Mouse (Mus musculus): ENCODE measurements at regions not wholly inside any gene's neighbourhood (a gene's known extent, or its start where the extent isn't known, plus 50 kb on each side); places are given as distances from the start of the nearest gene placed in this dataset.
A peak's percentile ranks its signal among the peaks of the same experiment; 100 is the strongest.
"Not testable (repeated sequence)": the region's sequence is repeated elsewhere in the genome, so short reads cannot be mapped to it uniquely, and the experiment has no call there.

DNA sequence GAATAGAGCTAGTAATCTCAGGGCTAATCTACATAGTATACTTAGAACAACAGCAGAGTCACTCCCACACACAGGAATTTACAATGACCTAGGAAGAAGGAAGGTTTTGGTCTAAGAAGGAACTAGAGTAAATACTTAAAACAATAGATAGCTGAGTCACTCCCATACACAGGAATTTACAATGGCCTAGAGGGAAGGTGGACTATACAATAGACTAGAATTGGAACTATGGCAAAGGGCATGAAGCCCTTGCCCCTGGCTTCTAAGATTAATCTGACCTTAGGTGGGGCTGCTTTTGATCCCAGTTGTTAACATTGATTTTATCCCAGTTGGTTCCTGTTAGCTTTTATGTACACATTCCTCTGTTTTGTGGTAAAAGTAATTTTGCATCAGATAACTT is 427.8 kb upstream of the Clint1 start:
- not testable (repeated sequence) for DNase-seq (ENCODE audit: low spot score in 2 of 2)

DNA sequence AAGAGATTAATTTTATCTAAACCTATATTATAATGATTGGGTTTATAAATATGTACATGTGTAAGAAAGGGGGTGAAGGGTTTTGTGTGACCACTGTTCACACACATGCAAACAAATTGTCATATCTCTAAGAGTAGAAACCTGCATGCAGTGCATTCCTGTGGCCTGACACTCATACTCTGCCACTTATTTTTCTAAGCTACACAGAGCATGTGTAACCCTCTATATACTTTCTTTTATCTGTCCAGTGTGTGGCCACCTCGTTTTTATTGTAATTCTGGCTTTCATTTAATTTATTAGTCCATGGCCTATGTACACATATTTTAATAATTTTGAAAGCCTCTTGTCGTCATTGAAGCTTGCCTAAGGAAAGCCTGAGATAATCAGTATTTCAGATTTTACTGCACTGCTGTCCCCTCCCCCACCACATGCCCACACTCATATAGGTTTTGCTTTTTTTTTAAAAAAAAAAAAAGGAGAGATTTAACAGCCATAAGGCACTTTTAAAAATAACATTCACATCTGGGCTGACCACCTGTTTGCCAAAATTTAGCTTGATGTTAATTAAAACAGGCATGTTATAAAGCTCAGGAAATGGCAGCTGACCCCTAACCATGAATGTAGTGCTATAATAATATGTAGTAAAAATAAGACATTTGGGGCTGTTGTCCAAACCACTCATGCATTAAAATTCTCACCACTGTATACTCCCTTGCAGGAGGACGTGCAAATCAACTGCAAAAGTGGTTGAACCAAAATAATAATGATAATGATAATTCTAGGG is 410.7 kb upstream of the Clint1 start:
- no peak for DNase-seq (ENCODE audit: low spot score in 2 of 2)

DNA sequence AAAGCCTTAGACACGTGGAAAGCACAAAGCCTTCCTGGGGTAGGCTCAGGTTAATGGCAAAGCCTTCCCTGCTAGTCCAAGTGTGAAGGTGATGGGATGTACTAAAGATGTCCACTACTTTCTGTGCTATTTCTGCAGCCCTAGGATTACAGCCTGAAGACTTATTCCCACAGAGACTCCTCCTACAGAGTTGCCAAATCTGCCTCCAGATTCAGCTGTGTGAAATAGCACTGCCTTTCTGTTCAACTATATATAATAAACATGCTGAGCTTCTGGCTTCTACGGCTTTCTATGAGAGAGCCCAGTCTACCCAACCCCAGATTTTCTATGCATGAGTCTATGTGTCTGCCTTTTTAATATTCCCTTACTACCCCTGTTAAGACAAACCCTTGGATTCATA is 405.3 kb upstream of the Clint1 start:
- DNase-seq (ENCODE audit: low spot score in 2 of 2), result no peak

DNA sequence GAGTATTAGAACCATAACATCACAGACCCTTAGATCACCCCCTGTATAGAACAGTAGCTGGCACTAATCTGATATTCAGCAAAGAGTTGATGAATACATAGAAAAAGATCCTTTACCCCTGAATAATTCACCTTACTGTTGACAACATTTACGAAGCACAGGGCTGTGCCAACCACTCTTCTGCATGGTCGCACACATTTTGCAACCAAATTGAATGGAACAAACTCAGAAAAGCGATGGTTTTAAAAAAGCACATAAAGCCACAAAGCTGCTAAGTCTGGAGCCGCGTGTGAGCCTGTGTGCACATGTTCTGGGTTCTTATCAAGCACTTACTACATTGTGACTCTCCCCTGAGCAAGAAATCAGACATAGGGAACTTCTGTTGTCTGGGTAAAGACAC is 397.6 kb upstream of the Clint1 start:
- DNase-seq (ENCODE audit: low spot score in 2 of 2), result peak; percentile 32 to 47

DNA sequence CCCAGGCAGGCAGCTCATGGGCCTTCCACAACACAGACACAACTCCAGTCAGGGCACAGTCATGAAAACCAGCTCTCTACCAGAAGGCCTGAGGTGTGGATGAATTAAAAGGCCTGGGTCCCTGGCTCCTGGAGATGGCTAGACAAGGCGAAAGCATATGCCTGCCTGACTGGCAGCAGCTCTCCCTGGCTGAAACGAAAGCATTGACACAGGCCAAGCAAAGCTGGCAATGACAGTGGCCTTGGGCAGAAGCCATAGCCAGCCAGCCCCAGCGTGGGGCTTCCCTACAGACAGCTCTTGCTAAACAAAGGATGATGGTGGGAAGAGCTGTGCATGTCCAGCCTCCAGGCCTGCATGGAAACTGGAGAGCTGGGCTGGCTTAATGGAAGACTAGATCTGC is 396.9 kb upstream of the Clint1 start:
- DNase-seq (ENCODE audit: low spot score in 2 of 2), result no peak

DNA sequence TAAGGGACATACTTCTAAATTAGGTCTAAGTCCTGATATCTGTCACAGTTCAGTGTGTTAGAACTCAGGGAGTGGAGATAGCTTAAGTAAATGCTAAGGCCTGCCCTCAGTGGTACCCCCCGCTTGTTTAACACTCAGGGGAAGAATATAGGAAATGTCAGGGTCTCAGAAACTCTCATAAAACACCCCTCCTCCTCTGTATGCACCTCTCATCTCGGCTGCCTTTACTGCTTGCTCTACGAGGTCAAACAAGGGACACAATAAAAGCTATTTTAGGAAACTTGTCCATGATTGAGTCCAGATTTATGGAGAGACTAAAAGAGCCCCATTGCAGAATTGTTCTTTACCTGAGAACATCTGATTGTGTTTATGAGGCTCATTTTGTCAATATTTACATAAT is 395.1 kb upstream of the Clint1 start:
- no peak for DNase-seq (ENCODE audit: low spot score in 2 of 2)

DNA sequence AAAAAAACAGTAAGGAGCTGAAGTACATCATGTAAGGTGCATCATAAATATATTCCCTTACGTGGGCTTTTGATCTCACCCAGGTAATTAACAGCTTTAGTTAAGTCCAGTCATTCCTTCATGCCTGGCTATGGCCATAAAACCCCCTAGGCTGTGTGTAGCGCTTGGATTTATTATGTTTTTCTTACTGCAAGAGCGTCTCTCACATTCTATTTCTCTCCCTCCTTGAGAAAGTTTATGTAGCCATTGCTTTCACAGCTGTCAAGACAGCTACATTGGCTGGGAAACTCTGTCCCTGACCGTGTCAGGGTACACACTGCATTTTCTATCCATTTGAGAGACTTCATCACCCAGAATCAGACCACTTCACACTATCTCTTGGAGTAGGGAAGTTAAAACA is 394.3 kb upstream of the Clint1 start:
- DNase-seq (ENCODE audit: low spot score in 2 of 2), result no peak

DNA sequence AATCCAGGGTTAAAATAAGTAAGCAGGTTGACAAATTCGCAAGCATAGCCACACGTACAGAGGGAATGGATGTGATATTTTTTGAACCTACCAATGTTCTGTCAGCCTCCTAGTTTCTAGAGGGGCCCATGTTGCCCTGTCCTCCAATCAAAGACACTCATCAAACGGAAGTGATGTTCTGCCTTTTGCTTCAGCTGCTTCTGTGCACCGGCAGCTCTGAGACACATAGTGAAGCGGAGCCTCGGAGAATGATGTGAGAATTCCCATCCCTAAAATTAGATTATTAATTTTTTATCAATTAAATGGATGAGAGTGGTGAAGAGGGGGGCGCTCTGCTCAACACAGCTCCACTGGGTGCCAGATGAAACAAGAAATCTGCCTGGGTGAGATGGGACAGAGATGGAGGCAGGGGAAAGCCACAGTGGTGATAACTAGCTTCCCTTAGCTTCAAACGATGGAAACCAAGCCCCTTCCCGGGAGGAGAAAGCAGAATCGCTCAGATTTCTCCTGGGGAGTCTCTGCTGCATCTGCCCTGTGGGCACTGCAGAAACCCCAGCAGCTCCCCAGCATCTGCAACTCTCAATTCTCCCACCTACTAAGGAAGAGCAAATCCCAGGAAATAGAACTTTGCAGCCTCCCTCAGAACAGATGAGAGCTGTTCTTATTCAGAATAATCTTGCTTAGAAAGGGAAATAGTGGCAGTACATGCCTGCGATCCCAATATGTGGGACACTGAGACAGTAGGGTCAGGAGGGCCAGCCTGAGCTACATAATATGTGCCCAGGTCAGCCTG is 391.7 kb upstream of the Clint1 start:
- no peak for DNase-seq (ENCODE audit: low spot score in 2 of 2)

DNA sequence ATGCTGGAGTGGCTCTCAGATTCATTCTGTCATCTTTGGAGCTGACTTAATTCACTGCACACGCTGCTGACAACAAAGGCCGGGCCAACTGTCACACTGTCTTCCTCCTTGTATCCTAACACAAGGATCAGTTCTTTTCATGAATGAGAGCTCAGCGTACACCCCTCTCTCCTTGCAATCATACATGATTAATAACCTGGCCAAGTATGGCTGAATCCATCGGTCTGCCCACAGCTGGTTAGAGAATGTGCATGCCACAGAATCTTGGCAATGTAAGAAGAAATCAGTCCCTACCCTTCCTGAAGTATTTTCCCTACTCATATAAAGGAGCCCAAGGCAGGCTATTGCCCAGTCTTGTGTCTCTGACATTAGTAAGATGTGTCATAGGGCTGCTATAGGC is 387.4 kb upstream of the Clint1 start:
- no peak for DNase-seq (ENCODE audit: low spot score in 2 of 2)

DNA sequence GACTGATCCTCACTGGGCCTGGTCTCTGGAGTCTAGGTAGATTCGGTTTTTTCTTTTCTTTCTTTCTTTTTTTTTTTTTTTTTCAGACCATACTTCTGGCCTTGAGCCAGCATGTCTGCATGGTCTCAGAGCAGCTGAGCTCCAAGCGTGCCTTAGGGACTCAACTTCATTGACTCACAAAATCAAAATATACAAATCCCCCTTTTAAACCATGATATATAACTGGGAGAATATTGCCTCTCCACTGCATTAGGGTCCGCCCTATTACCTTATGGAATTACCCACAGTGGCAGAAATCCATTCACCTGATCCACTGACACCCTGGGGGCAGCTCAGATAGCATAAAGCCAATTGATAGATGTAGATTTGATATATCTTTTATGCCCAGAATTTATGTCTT is 385.5 kb upstream of the Clint1 start:
- DNase-seq (ENCODE audit: low spot score in 2 of 2), result no peak

DNA sequence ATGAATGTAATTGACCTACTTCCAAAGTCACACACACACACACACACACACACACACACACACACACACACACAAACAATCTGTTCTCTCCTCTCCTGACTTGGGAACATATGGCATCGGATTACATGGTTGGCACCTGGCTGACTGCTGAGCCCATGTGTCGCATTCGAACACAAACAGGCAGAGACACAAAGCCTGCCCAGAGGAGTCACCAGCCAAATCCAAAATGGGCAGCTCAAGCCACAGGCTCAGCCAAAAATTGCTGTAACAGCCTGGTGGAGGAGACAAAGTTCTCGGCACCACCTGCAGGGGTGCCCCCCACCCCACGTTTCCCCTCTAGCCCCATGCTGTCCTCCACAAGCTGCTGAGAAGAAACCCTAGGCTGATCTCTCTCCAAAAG is 379.7 kb upstream of the Clint1 start:
- no peak for DNase-seq (ENCODE audit: low spot score in 2 of 2)

DNA sequence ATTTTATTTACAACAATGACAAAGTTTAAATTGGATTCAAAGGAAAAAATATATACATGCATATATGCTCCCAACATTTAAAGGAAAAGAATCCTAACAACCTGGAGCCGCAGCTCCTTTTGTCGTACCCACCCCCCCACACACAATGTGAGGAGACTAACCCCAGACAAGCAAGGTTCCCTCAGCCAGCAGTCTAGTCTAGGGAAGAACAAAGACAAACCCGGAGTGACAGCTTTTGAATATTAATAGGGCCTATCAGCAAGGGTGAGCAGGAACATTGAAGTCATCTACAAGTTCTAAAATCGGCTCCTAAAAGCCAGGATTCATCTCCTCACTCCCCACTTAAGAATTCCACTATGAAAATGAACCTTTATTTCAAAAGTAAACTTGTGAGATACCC is 374.9 kb upstream of the Clint1 start:
- no peak for DNase-seq (ENCODE audit: low spot score in 2 of 2)

DNA sequence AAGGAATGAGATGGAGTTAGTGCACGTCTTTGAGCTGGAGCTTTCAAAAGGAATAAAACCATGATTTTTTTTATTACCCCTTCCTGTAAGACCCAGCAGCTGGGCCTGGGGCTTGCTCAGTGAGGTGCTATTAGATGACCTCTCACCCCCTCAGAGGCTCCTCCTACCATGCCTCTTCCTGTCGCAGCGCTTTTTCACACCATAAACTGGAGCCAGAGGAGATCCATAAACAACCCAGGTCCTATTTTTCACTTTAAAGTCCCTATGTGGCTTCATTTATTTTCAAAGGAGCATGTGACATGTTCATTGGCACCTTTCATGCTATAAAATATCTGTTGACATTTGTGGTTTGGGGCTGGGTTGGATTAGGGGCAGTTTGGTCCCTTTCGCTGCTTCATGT is 365.9 kb upstream of the Clint1 start:
- no peak for DNase-seq (ENCODE audit: low spot score in 2 of 2)

DNA sequence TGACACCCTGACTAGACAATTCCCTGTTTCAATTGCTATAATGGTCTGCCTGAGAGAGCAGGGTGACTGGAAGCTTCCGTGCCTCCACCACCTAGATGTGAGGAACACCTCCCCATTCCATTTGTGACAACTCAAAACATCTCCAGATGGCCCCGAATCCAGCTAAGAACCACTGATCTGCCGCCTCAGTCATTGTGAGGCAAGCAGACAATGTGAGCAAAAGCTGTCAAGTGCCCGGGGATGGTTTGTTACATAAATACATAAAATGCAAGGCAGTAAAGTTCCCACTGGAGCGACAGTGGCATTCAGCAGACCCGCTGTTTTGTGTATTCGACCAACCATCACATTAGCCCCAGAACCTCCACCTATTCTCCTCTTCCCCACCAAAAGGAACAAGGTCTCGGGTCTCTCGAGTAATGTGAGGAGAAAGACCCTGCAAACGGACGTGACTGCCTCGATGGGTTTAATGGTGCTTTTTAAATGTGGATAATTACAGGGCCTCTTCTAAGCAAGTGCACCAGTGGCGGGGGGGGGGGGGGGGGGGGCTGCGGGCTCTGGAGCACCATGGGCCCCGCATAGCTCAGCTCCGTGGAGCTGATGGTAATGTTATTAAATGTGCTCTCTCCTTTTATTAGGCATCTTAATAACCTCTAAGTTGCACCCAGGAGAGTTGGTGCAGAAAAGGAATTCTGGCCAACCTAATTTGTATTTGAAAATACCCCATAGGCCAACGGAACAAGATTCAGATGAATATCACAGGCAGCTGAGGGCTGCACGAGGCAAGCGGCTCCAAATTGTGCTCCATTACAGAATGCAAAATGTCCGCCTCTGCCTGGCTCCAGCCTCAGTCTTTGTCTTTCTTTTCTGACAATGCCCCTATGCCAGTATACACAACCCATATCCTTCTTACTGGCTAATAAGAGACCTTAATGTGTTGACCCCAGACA is 360.6 kb upstream of the Clint1 start:
- DNase-seq (ENCODE audit: low spot score in 2 of 2), result no peak

DNA sequence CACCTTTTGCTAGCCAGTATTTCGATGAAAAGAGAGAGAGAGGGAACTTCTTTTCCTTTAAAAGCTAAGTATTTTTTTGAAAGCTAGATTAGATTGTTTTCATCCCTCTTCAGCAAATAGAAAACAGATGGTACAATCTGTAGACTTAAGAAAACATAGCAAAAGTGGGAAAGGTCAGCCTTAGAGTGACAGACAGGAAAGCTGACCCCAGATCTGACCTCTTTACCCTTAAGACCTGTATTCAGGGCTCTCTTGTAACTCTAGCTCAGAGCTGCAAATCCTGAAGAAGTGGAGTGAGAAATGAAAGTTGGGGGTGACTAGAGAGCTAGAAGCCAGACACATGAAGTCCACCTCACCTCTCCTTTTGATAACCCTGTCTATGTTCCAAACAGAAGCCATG is 356.6 kb upstream of the Clint1 start:
- no peak for DNase-seq (ENCODE audit: low spot score in 2 of 2)

DNA sequence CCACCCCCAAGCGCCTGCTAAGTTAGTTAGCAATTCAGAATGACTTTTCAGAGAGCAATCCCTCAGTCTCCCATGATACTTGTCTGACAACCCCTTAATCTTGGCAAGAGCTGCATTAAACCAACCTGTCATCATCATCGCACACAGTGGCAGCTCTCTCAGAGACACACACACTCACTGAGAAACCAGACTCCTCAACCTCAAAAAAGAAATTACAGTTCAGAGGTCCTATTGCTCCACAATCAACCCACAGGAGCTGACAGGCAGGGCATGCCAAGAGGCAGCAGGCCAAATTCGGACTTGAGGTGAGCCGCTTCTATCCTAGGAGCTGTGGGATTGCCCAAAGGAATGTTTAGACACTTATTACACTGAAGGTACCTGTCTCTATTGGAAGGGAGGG is 343.3 kb upstream of the Clint1 start:
- DNase-seq (ENCODE audit: low spot score in 2 of 2), result no peak

DNA sequence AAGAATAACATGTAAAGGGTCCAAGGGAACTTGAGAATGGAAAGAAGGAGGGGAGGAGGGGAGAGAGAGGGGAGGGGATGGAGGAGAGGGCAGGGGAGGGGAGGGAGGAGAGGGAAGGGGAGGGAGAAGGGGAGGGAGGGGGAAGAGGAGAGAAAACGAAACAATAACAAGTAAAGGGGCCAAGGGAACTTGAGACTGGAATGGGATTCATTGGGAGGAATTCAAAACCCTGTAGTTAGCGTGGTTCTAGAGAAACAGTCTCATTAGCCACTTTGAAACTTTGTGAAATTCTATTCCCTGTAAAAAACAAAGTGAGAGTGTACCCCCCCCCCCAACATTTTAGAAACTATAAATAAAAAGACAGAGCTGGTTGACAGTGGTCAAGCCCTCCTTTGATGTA is 342.6 kb upstream of the Clint1 start:
- no peak for DNase-seq (ENCODE audit: low spot score in 2 of 2)

DNA sequence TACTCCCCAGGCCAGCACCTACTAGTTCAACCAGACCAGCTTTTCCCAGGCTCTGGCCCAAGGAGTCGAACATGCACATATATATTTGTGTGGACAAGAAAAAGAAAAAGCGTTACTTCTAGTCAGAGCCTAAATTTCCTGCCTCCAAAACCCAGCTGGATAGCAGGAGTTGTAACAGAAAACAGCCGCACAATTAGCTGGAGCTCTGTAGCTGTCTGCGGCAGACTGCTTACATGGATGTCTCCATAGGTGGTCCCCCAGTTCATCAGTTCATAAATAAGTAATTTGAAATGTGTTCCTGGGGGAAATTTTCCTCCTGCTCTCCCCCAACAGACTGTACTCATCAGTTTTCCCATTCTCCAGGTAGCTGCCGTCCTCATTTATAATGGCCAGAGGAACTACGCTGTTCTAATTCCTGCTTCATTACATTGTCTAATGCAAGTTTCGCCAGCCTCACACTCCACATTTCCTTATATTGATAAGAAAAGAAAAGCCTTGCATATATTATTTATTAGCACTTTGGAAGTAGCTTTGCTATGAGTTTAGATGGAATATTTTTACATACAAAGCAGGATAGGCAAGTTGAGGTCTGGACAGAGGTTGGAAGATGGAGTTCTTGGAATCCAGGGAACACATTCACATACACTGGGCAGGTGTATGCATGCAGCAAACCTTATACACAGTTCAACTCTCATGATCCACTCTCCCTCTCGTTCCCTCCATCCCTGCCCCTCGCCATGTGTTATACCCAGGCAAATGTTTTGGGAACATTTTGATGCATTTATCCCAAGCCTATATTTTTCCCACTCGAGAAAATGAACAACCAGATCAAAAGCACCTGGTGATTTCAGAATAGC is 337.2 kb upstream of the Clint1 start:
- DNase-seq (ENCODE audit: low spot score in 2 of 2), result no peak

DNA sequence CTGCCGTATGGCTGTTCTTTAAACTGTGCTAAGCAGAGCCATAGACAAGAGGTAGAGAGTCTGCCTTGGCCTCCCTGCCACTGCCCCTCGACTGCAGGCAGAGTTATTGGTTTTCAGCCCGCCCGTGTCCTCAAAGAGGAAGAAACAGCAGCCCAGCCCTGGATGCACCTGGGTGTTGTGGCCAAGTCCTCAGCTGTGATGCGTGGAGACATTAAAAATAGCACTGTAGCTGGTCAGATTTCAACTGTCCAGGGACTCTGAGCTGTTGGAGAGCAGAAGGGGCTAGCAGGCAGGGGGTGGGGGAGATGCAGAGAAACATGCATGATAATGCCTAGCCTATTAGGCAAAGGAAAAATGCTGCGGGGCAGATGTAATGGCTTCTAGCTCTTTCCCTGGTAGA is 327.1 kb upstream of the Clint1 start:
- DNase-seq (ENCODE audit: low spot score in 2 of 2), result peak; percentile 79 to 81

DNA sequence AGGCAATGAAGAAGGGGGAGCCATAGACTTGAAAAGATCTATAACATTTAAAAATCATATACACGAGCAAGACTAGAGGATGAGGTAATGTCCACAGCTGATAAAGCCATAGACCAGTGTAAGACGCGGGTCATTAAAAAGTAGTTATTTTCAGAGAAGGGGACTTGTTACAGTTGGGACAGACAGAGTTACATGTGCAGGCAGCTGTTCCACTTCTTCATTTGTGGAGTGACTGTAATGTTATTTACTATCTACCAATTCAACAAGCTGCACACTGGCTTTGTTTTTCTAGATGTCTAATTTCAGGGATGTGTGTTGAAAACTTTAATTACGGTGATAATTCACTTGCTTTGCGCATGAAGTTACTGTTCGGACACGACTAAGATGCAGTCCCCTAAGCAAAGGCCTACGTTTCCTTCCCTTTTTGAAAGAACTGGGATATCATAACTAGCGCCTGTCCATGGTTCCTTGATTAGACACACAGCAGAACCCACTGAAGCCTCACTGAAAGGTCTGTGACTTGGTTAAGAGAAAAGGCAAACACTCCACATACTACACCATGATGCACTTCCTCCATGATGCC is 320.7 kb upstream of the Clint1 start:
- DNase-seq (ENCODE audit: low spot score in 2 of 2), result no peak
